Comparison of ENCODE assay signal across 8 mouse cellular contexts in the genomic region with DNA sequence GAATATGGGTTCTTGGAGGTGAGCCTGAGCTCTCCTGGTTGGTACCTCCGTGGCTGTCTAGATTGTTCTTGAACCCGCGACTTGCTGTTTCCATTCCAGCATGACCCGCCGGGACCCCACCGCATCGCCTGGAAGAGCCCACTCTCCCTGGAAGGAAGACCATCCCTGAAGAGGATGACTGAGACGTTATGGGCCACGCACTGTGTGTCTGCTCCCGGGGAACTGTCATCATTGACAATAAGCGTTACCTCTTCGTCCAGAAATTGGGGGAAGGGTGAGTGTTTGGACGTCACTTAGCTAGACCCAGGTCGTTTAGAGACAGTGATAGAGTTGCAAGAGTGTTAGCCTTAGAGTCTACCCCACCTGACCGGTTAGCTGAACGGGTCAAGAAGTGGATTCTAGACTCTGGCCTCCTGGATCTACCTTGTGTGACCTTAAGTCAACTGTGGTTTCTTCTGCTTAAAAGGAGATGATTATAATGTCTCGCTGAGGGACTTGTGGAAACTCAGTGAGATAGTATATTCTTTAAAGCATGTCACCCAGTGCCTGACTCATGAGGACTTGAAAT. TPM values are rescaled to one million over a fixed set of nuclear protein-coding genes. Genes with fewer than 3 reads are reported as not detected.
DNase-seq lines count a peak whose midpoint lies in the region; ATAC-seq and TF ChIP-seq lines count a peak whose summit lies in the region.

No protein-coding gene starts in this region.

- no peaks in the 10 kb centered on the region for H3K9me3 ChIP-seq in heart, embryonic 15.5 days (replicated peaks)
- no peaks in the 10 kb centered on the region for H3K9me3 ChIP-seq in G1E (replicated peaks)
- H3K9me3 ChIP-seq in hindbrain, embryonic 10.5 days = no peaks in the 10 kb centered on the region
- H3K9me3 ChIP-seq in liver, postnatal 0 days (ENCODE audit: low read length) = no peaks in the 10 kb centered on the region

- peaks cover 8% of the 10 kb centered on the region; the same call in 1 of the 2 replicates for H3K27me3 ChIP-seq in heart, embryonic 15.5 days
- H3K27me3 ChIP-seq in G1E (ENCODE audit: insufficient read depth, low read length) = no peaks in the 10 kb centered on the region
- H3K27me3 ChIP-seq in hindbrain, embryonic 10.5 days (ENCODE audit: insufficient read depth, poor library complexity, severe bottlenecking) = peaks cover 17% of the 10 kb centered on the region
- H3K27me3 ChIP-seq in liver, postnatal 0 days (ENCODE audit: insufficient read depth, low read length) = no peaks in the 10 kb centered on the region

- H3K9ac ChIP-seq in heart, embryonic 15.5 days = peak overlapping the region; percentile 93
- peak overlapping the region; percentile 85 for H3K9ac ChIP-seq in liver, postnatal 0 days (replicated peaks)

- H3K4me1 ChIP-seq in heart, embryonic 15.5 days (replicated peaks) = peaks cover 38% of the 10 kb centered on the region
- H3K4me1 ChIP-seq in G1E (ENCODE audit: insufficient read depth, low read depth, low read length) = peaks cover 70% of the 10 kb centered on the region
- H3K4me1 ChIP-seq in hindbrain, embryonic 10.5 days (replicated peaks) = peaks cover 42% of the 10 kb centered on the region
- H3K4me1 ChIP-seq in liver, postnatal 0 days (ENCODE audit: insufficient read depth) = peaks cover 64% of the 10 kb centered on the region

- no peak for DNase-seq in heart, postnatal 4 days
- DNase-seq in G1E (ENCODE audit: low spot score) (no peak), MN1 (ENCODE audit: low spot score) (no peak)
- DNase-seq in hindbrain, embryonic 10.5 days (ENCODE audit: low spot score) = no peak
- DNase-seq in liver, postnatal 0 days = no peak
- DNase-seq in cerebellum, adult 11-12 months = no peak
- no peak for DNase-seq in frontal cortex, postnatal 14 days (ENCODE audit: low spot score in 2 of 2)

- ATAC-seq in heart, embryonic 15.5 days (replicated peaks; ENCODE audit: insufficient number of reproducible peaks, insufficient read depth, low FRiP score, low read depth) = no peak
- no peak for ATAC-seq in G1E (ENCODE audit: extremely low read depth, insufficient number of reproducible peaks, low FRiP score, poor library complexity, severe bottlenecking)
- no peak for ATAC-seq in liver, postnatal 0 days

- H3K27ac ChIP-seq in heart, embryonic 15.5 days = peak overlapping the region; percentile 62
- H3K27ac ChIP-seq in hindbrain, embryonic 10.5 days = peak overlapping the region; percentile 93
- peak overlapping the region; percentile 95 for H3K27ac ChIP-seq in liver, postnatal 0 days (ENCODE audit: low read depth)

- peak overlapping the region; percentile 91 for H3K4me3 ChIP-seq in heart, embryonic 15.5 days
- H3K4me3 ChIP-seq in G1E (ENCODE audit: low read depth, low read length) = peak overlapping the region; percentile 75
- H3K4me3 ChIP-seq in hindbrain, embryonic 10.5 days = peak overlapping the region; percentile 89
- H3K4me3 ChIP-seq in liver, postnatal 0 days (ENCODE audit: low read depth, low read length) = peak overlapping the region; percentile 82

- TF ChIP-seq EP300 in liver, postnatal 0 days (IDR thresholded peaks at IDR 0.05; ENCODE audit: low read depth) = no peak

- peaks cover 29% of the 10 kb centered on the region for H3K36me3 ChIP-seq in heart, embryonic 15.5 days
- H3K36me3 ChIP-seq in G1E (replicated peaks) = peaks cover 69% of the 10 kb centered on the region
- peaks cover 46% of the 10 kb centered on the region for H3K36me3 ChIP-seq in hindbrain, embryonic 10.5 days
- peaks cover 42% of the 10 kb centered on the region for H3K36me3 ChIP-seq in liver, postnatal 0 days (replicated peaks; ENCODE audit: insufficient read depth, low read length)

- H3K4me2 ChIP-seq in heart, embryonic 15.5 days = peak overlapping the region; percentile 80
- peak overlapping the region; percentile 100 for H3K4me2 ChIP-seq in liver, postnatal 0 days (ENCODE audit: low read depth, low read length)

- 10% methylated on average over 17 of the region's 17 CpGs for WGBS in heart, embryonic 15.5 days
- WGBS in hindbrain, embryonic 10.5 days = 13% methylated on average over 17 of the region's 17 CpGs
- WGBS in liver, postnatal 0 days (ENCODE audit: insufficient replicate concordance) = 7% methylated on average over 17 of the region's 17 CpGs

- no peak for TF ChIP-seq CTCF in G1E (IDR thresholded peaks at IDR 0.05; ENCODE audit: low read depth, low read length)
- no peak for TF ChIP-seq CTCF in liver, postnatal 0 days (IDR thresholded peaks at IDR 0.05; ENCODE audit: low read depth)

RNA-seq across cellular contexts. Expression of a gene that starts 0.6 kb away (rescaled TPM):
- polyA plus RNA-seq in heart, embryonic 15.5 days (2015; fragmentation: Nextera tagmentation; extraction: Ambion mirVana) = 73.6 and 96.9 TPM in 2 replicates
- 10 to 100 TPM; 65.6 to 67.0 TPM for total RNA-seq in heart, postnatal 4 days (2021)
- total RNA-seq in G1E (2014; fragmentation: Nextera tagmentation) (59.4 and 78.2 TPM in 2 replicates), G1E (2017) (70.7 and 72.6 TPM in 2 replicates)
- 114 and 133 TPM in 2 replicates for polyA plus RNA-seq in G1E (2012)
- 143 and 153 TPM in 2 replicates for polyA plus RNA-seq in hindbrain, embryonic 10.5 days (2016; fragmentation: Nextera tagmentation; extraction: Ambion mirVana)
- polyA plus RNA-seq in liver, postnatal 0 days (2015; fragmentation: Nextera tagmentation; extraction: Ambion mirVana) = 88.3 and 101 TPM in 2 replicates

RNA-seq across cellular contexts. Expression of a gene that starts 0.6 kb away (rescaled TPM):
- 9.4 and 11.4 TPM in 2 replicates for polyA plus RNA-seq in heart, embryonic 15.5 days (2015; fragmentation: Nextera tagmentation; extraction: Ambion mirVana)
- total RNA-seq in heart, postnatal 4 days (2021) = 10 to 100 TPM; 10.7 to 12.7 TPM
- total RNA-seq in G1E (2014; fragmentation: Nextera tagmentation) (10.1 and 19.2 TPM in 2 replicates), G1E (2017) (11.0 and 12.5 TPM in 2 replicates)
- 0.29 and 0.83 TPM in 2 replicates for polyA plus RNA-seq in G1E (2012)
- polyA plus RNA-seq in hindbrain, embryonic 10.5 days (2016; fragmentation: Nextera tagmentation; extraction: Ambion mirVana) = 14.5 and 19.9 TPM in 2 replicates
- polyA plus RNA-seq in liver, postnatal 0 days (2015; fragmentation: Nextera tagmentation; extraction: Ambion mirVana) = 2.7 and 3.5 TPM in 2 replicates

RNA-seq across cellular contexts. Expression of a gene that starts 8.4 kb away (rescaled TPM):
- 41.9 and 56.7 TPM in 2 replicates for polyA plus RNA-seq in heart, embryonic 15.5 days (2015; fragmentation: Nextera tagmentation; extraction: Ambion mirVana)
- 100 to 1,000 TPM; 371 to 462 TPM for total RNA-seq in heart, postnatal 4 days (2021)
- total RNA-seq in G1E (2014; fragmentation: Nextera tagmentation) (201 and 287 TPM in 2 replicates), G1E (2017) (156 and 175 TPM in 2 replicates)
- polyA plus RNA-seq in G1E (2012) = 38.6 and 61.0 TPM in 2 replicates
- 10.8 and 19.4 TPM in 2 replicates for polyA plus RNA-seq in hindbrain, embryonic 10.5 days (2016; fragmentation: Nextera tagmentation; extraction: Ambion mirVana)
- polyA plus RNA-seq in liver, postnatal 0 days (2015; fragmentation: Nextera tagmentation; extraction: Ambion mirVana) = 291 and 298 TPM in 2 replicates

RNA-seq across cellular contexts. Expression of a gene that starts 19.2 kb away (rescaled TPM):
- polyA plus RNA-seq in heart, embryonic 15.5 days (2015; fragmentation: Nextera tagmentation; extraction: Ambion mirVana) = 27.1 and 31.0 TPM in 2 replicates
- 10 to 100 TPM; 39.7 to 40.7 TPM for total RNA-seq in heart, postnatal 4 days (2021)
- total RNA-seq in G1E (2014; fragmentation: Nextera tagmentation) (40.0 and 46.2 TPM in 2 replicates), G1E (2017) (16.2 and 16.3 TPM in 2 replicates)
- 34.2 and 47.5 TPM in 2 replicates for polyA plus RNA-seq in G1E (2012)
- polyA plus RNA-seq in hindbrain, embryonic 10.5 days (2016; fragmentation: Nextera tagmentation; extraction: Ambion mirVana) = 23.1 and 32.1 TPM in 2 replicates
- polyA plus RNA-seq in liver, postnatal 0 days (2015; fragmentation: Nextera tagmentation; extraction: Ambion mirVana) = 17.6 and 17.8 TPM in 2 replicates

RNA-seq across cellular contexts. Expression of a gene that starts 19.3 kb away (rescaled TPM):
- polyA plus RNA-seq in heart, embryonic 15.5 days (2015; fragmentation: Nextera tagmentation; extraction: Ambion mirVana) = 24.3 and 25.9 TPM in 2 replicates
- total RNA-seq in heart, postnatal 4 days (2021) = 10 to 100 TPM; 10.0 to 12.0 TPM
- total RNA-seq in G1E (2014; fragmentation: Nextera tagmentation) (47.5 and 50.4 TPM in 2 replicates), G1E (2017) (57.4 and 69.3 TPM in 2 replicates)
- polyA plus RNA-seq in G1E (2012) = 17.0 and 22.9 TPM in 2 replicates
- 21.6 and 23.8 TPM in 2 replicates for polyA plus RNA-seq in hindbrain, embryonic 10.5 days (2016; fragmentation: Nextera tagmentation; extraction: Ambion mirVana)
- polyA plus RNA-seq in liver, postnatal 0 days (2015; fragmentation: Nextera tagmentation; extraction: Ambion mirVana) = 8.0 and 9.8 TPM in 2 replicates
